Mouse (Mus musculus) E14TG2a.4 (cell line): ENCODE measurements around the gene Nlrp3.

Experiments
- H3K27me3 ChIP-seq: 2 replicates; pipeline ENCODE4 v1.6.1; 2014; ENCODE audit warnings: low read length, control low read depth; ENCODE audit not compliant: insufficient read depth
- H3K36me3 ChIP-seq: 2 replicates; pipeline ENCODE4 v1.6.1; 2014; ENCODE audit warnings: low read length, control low read depth; ENCODE audit not compliant: insufficient read depth
- H3K4me1 ChIP-seq: replicated peaks from 2 replicates; pipeline ENCODE4 v1.6.1; 2014; ENCODE audit warnings: low read depth, low read length, control low read depth
- H3K4me3 ChIP-seq: replicated peaks from 2 replicates; pipeline ENCODE4 v1.5.1; 2014; ENCODE audit warnings: mild to moderate bottlenecking, low read length
- H3K9me3 ChIP-seq: 2 replicates; pipeline ENCODE4 v1.6.1; 2014; ENCODE audit warnings: low read length, control low read depth
- CTCF ChIP-seq: conservative IDR thresholded peaks from 2 replicates; pipeline ENCODE4 v1.5.1; 2014; ENCODE audit warnings: low read length
- NANOG ChIP-seq: IDR thresholded peaks from 2 replicates; pipeline ENCODE4 v1.6.1; 2014; ENCODE audit warnings: borderline replicate concordance, low read length, mixed read lengths
- POU5F1 ChIP-seq: IDR thresholded peaks from 2 replicates; pipeline ENCODE4 v1.6.1; 2014; ENCODE audit warnings: low read length, borderline replicate concordance

Nlrp3 gene

GRCm38 (mm10) chr11:59526472-59527080 lies 14.8 kb upstream of the Nlrp3 start, which contains the start of gene Zkscan17:
Gene Zkscan17, minus strand, starts transcription at chr11:59526751.
- no peaks in the 10 kb centered on the region for H3K9me3 ChIP-seq
- TF ChIP-seq NANOG: no peak
- no peak for TF ChIP-seq POU5F1
- TF ChIP-seq CTCF: peak; percentile 49
- H3K27me3 ChIP-seq: no peaks in the 10 kb centered on the region; the same call in 1 of the 2 replicates
- peak within 1 kb of the TSS; percentile 48 for H3K4me3 ChIP-seq
- no peaks in the 10 kb centered on the region for H3K36me3 ChIP-seq
- peaks cover 52% of the 10 kb centered on the region for H3K4me1 ChIP-seq

GRCm38 (mm10) chr11:59530221-59530620 lies 11.1 kb upstream of the Nlrp3 start:
- TF ChIP-seq POU5F1: no peak
- no peak for TF ChIP-seq CTCF
- no peak for TF ChIP-seq NANOG

DNA sequence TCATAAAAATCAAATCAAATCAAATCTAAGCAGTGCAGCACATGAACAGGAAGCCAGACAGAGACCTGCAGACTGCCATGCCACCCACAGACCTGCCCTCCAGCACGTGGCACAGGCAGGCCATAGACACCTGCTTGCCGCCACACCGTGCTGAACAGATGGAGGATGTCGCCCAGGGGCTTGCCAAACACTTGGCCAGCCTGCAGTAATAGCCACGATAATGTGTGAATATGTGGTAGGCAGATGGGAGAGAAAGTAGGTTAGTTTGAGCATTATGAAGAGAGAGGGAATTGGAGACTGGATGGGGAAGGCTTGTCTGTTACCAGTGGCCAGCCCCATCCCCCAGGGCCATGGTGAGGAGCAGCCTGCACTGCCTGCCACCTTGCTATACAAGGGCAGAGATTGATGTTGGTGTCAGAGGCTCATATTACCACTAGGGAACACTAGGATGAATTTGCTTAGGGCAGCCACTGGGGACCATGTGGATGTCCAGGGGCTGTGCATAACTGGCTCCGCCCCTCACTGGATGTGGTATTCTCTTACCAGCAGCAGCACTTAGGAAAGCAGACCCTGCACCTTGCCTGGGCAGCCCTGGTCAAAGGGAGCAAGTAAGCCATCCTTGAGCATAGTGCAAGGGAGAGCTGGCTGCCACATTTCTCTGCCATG lies 10.4 kb upstream of the Nlrp3 start:
- TF ChIP-seq CTCF (no peak), POU5F1 (no peak), NANOG (no peak)
- H3K27me3 ChIP-seq: no peaks in the 10 kb centered on the region; the same call in 1 of the 2 replicates
- H3K4me1 ChIP-seq: peaks cover 57% of the 10 kb centered on the region
- 0 out of 2 replicates have a peak, but pooled peaks cover 5% of the 10 kb centered on the region for H3K9me3 ChIP-seq
- no peak overlapping the region for H3K4me3 ChIP-seq
- H3K36me3 ChIP-seq: no peaks in the 10 kb centered on the region

More at GRCm38 (mm10) chr11:59530221-59530620, 11.1 kb upstream of the Nlrp3 start:
- no peaks in the 10 kb centered on the region; the same call in 1 of the 2 replicates for H3K27me3 ChIP-seq
- H3K9me3 ChIP-seq: 0 out of 2 replicates have a peak, but pooled peaks cover 5% of the 10 kb centered on the region
- H3K4me1 ChIP-seq: peaks cover 61% of the 10 kb centered on the region
- H3K36me3 ChIP-seq: no peaks in the 10 kb centered on the region
- H3K4me3 ChIP-seq: no peak overlapping the region

DNA sequence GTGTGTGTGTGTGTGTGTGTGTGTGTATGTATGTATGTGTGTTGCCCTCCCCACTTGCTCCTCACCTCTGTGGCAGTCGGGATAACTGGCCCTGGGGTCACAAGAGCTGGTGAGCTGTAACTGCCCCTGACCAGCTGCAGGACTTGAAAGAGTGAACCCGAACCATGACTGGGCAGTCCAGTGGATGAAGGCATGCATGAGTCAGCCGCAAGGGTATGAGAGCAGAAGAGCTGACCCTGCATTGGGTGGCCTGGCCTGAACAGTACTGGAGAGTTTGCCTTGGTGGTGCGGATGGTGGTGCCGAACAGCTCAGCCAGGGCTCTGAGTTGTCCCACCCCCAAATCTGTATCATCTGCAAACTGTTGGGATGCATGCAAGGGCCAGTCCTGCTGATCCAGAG lies 9.8 kb upstream of the Nlrp3 start:
- Histone ChIP-seq H3K4me1 (peaks cover 52% of the 10 kb centered on the region), H3K9me3 (0 out of 2 replicates have a peak, but pooled peaks cover 5% of the 10 kb centered on the region), H3K36me3 (no peaks in the 10 kb centered on the region), H3K27me3 (no peaks in the 10 kb centered on the region; the same call in 1 of the 2 replicates), H3K4me3 (no peak overlapping the region)
- TF ChIP-seq NANOG: no peak
- no peak for TF ChIP-seq CTCF
- no peak for TF ChIP-seq POU5F1

- TF ChIP-seq POU5F1 (no peak), CTCF (peak; percentile 84)
- peaks cover 42% of the 10 kb centered on the region for H3K4me1 ChIP-seq
- no peak overlapping the region for H3K4me3 ChIP-seq
- H3K36me3 ChIP-seq: no peaks in the 10 kb centered on the region
- peaks cover 9% of the 10 kb centered on the region; the same call in 1 of the 2 replicates for H3K9me3 ChIP-seq
- peaks cover 3% of the 10 kb centered on the region; the same call in 1 of the 2 replicates for H3K27me3 ChIP-seq
Measured at GRCm38 (mm10) chr11:59537218-59538130, 3.9 kb upstream of the Nlrp3 start.

DNA sequence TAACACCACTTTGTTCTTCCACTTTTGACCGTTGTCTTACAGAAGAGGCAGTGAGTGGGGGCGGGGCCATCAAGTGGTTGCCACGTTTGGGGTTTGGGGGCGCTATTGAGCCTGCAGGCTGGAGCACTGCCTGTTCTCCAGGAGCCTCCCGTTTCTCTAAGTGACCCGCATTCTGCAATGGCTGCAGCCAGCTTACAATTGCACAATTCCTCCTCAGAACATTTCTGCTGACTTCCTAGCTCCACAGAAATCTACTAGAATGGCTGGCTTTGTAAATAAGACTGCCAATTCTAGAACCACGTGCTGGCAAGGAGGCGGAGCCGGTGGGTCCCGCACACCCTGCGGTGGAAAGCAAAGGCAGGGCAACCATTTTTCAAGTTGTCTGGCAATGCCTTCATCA lies 3.0 kb upstream of the Nlrp3 start:
- Histone ChIP-seq H3K9me3 (peaks cover 9% of the 10 kb centered on the region; the same call in 1 of the 2 replicates), H3K4me1 (peaks cover 35% of the 10 kb centered on the region), H3K27me3 (peaks cover 3% of the 10 kb centered on the region; the same call in 1 of the 2 replicates), H3K36me3 (no peaks in the 10 kb centered on the region), H3K4me3 (no peak overlapping the region)
- TF ChIP-seq CTCF (peak; percentile 40), NANOG (no peak), POU5F1 (no peak)

DNA sequence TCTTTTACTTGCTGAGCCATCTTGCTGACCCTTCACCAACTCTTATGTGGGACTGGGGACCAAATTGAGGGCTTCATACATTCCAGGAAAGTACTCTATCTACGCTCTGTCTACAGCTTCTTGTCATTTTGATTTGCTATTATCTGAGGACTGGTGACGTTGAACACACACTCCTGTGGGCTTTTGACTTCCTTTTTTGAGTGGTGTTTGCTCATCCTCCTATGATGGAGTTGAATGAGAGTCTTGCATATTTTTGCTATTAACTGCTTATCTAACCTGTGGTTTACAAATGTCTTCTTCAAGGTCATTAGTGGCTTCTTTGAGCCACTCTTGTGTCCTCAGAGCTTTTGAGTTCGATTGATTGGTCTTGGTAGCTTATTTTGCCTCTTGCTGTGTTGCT lies 1.2 kb upstream of the Nlrp3 start:
- peaks cover 3% of the 10 kb centered on the region; the same call in 1 of the 2 replicates for H3K27me3 ChIP-seq
- H3K36me3 ChIP-seq: no peaks in the 10 kb centered on the region
- H3K4me1 ChIP-seq: peaks cover 26% of the 10 kb centered on the region
- peaks cover 4% of the 10 kb centered on the region; the same call in 1 of the 2 replicates for H3K9me3 ChIP-seq
- TF ChIP-seq NANOG (no peak), CTCF (no peak), POU5F1 (no peak)
- no peak overlapping the region for H3K4me3 ChIP-seq

- peaks cover 21% of the 10 kb centered on the region for H3K4me1 ChIP-seq
Measured at GRCm38 (mm10) chr11:59542442-59542841, 1.1 kb downstream of the Nlrp3 start.

More at GRCm38 (mm10) chr11:59542442-59542841, 1.1 kb downstream of the Nlrp3 start:
- TF ChIP-seq POU5F1 (no peak), CTCF (no peak), NANOG (no peak)
- Histone ChIP-seq H3K36me3 (no peaks in the 10 kb centered on the region), H3K9me3 (peaks cover 4% of the 10 kb centered on the region; the same call in 1 of the 2 replicates), H3K4me3 (no peak overlapping the region), H3K27me3 (peaks cover 3% of the 10 kb centered on the region; the same call in 1 of the 2 replicates)
